Mouse (Mus musculus) MEL (cell line): Measurements from ENCODE around the gene Tor4a. TPM values are rescaled to one million over a fixed set of nuclear protein-coding genes. Genes with fewer than 3 reads are reported as not detected.
A peak's percentile ranks its signal among the peaks of the same experiment; 100 is the strongest.

Source experiments
- DNase-seq: peaks from one replicate; pipeline ENCODE4 v3.0.0; 2011; ENCODE audit warnings: low read depth, low spot score
- H3K27ac ChIP-seq: 2 replicates; pipeline ENCODE4 v1.5.1; 2012; ENCODE audit warnings: low read depth, mild to moderate bottlenecking, control low read depth, low read length, moderate library complexity; ENCODE audit not compliant: control insufficient read depth
- H3K27me3 ChIP-seq, 2 experiments: fragments of 150-350 bp in 1 of 2; sonication (generic) in 1 of 2; 2 replicates each; pipeline ENCODE4 v1.6.1; 2012; ENCODE audit warnings: low read length in 2 of 2, mild to moderate bottlenecking in 2 of 2, improper control_type of control experiment in 1 of 2, moderate library complexity in 1 of 2; ENCODE audit not compliant: insufficient read depth in 2 of 2, control insufficient read depth in 1 of 2
- H3K36me3 ChIP-seq, 2 experiments: 2 replicates each; pipeline ENCODE4 v1.6.1; 2012 to 2014; ENCODE audit warnings: low read length in 2 of 2, improper control_type of control experiment in 1 of 2, inconsistent platforms in 1 of 2, mild to moderate bottlenecking in 1 of 2; ENCODE audit not compliant: insufficient read depth in 2 of 2, control insufficient read depth in 1 of 2
- H3K4me1 ChIP-seq, 2 experiments: fragments of 150-350 bp in 1 of 2; sonication (generic) in 1 of 2; 2 replicates each; pipeline ENCODE4 v1.6.1; 2012; ENCODE audit warnings: low read length in 2 of 2, improper control_type of control experiment in 1 of 2, mild to moderate bottlenecking in 1 of 2; ENCODE audit not compliant: insufficient read depth in 2 of 2, control insufficient read depth in 1 of 2
- H3K4me3 ChIP-seq, 2 experiments: fragments of 150-350 bp in 1 of 2; sonication (generic) in 1 of 2; 2 replicates each; pipeline ENCODE4 v1.5.1; 2012; ENCODE audit warnings: low read depth in 2 of 2, low read length in 2 of 2, mild to moderate bottlenecking in 2 of 2, moderate library complexity in 2 of 2, control low read depth in 1 of 2, improper control_type of control experiment in 1 of 2; ENCODE audit not compliant: control insufficient read depth in 1 of 2, insufficient read depth in 1 of 2
- H3K79me2 ChIP-seq: 2 replicates; pipeline ENCODE4 v1.6.1; 2012; ENCODE audit warnings: mild to moderate bottlenecking, low read length, moderate library complexity; ENCODE audit not compliant: control insufficient read depth, poor library complexity, insufficient read depth
- H3K9ac ChIP-seq: 2 replicates; pipeline ENCODE4 v1.6.1; 2012; ENCODE audit warnings: low read depth, mild to moderate bottlenecking, control low read depth, low read length, moderate library complexity; ENCODE audit not compliant: control insufficient read depth, poor library complexity, severe bottlenecking
- H3K9me3 ChIP-seq: fragments of 150-350 bp; sonication (generic); replicated peaks from 2 replicates; pipeline ENCODE4 v1.6.1; 2012; ENCODE audit warnings: mild to moderate bottlenecking, low read length, improper control_type of control experiment, moderate library complexity; ENCODE audit not compliant: insufficient read depth
- CHD1 ChIP-seq: IDR thresholded peaks from 2 replicates; pipeline ENCODE4 v1.6.1; 2012; ENCODE audit warnings: low read depth, mild to moderate bottlenecking, inconsistent platforms, low read length, improper control_type of control experiment
- CHD2 ChIP-seq: IDR thresholded peaks from 2 replicates; pipeline ENCODE4 v1.6.1; 2011; ENCODE audit warnings: low read length, improper control_type of control experiment
- CTCF ChIP-seq, 3 experiments: IDR thresholded peaks in 2 of 3; conservative IDR thresholded peaks in 1 of 3; 2 replicates each; pipeline ENCODE4 v1.5.1; 2011 to 2012; ENCODE audit warnings: low read length in 3 of 3, low read depth in 2 of 3, mild to moderate bottlenecking in 2 of 3, improper control_type of control experiment in 1 of 3, inconsistent platforms in 1 of 3, mixed read lengths in 1 of 3, moderate library complexity in 1 of 3; ENCODE audit not compliant: control insufficient read depth in 1 of 3, insufficient read depth in 1 of 3, poor library complexity in 1 of 3, severe bottlenecking in 1 of 3
- EP300 ChIP-seq, 2 experiments: IDR thresholded peaks; 2 replicates each; pipeline ENCODE4 v1.6.1; 2011; ENCODE audit warnings: improper control_type of control experiment in 2 of 2, low read length in 2 of 2, low read depth in 1 of 2, mild to moderate bottlenecking in 1 of 2
- HCFC1 ChIP-seq: IDR thresholded peaks from 2 replicates; pipeline ENCODE4 v1.6.1; 2012; ENCODE audit warnings: low read depth, mild to moderate bottlenecking, inconsistent platforms, low read length, improper control_type of control experiment, moderate library complexity
- JUND ChIP-seq: IDR thresholded peaks from 2 replicates; pipeline ENCODE4 v1.6.1; 2011; ENCODE audit warnings: low read depth, mild to moderate bottlenecking, improper control_type of control experiment, low read length
- MAFK ChIP-seq: IDR thresholded peaks from 2 replicates; pipeline ENCODE4 v1.6.1; 2011; ENCODE audit warnings: low read depth, mild to moderate bottlenecking, low read length, improper control_type of control experiment, borderline replicate concordance
- MAX ChIP-seq: IDR thresholded peaks from 2 replicates; pipeline ENCODE4 v1.6.1; 2011; ENCODE audit warnings: low read length, improper control_type of control experiment
- MAZ ChIP-seq: IDR thresholded peaks from 2 replicates; pipeline ENCODE4 v1.6.1; 2012; ENCODE audit warnings: low read depth, mild to moderate bottlenecking, inconsistent platforms, low read length, improper control_type of control experiment
- MXI1 ChIP-seq: IDR thresholded peaks from 2 replicates; pipeline ENCODE4 v1.6.1; 2011; ENCODE audit warnings: mild to moderate bottlenecking, low read depth, low read length, improper control_type of control experiment
- MYC ChIP-seq: IDR thresholded peaks from 2 replicates; pipeline ENCODE4 v1.6.1; 2011; ENCODE audit warnings: low read depth, mild to moderate bottlenecking, low read length, improper control_type of control experiment, moderate library complexity
- NELFE ChIP-seq: IDR thresholded peaks from 2 replicates; pipeline ENCODE4 v1.6.1; 2011; ENCODE audit warnings: low read depth, low read length, improper control_type of control experiment
- POLR2A ChIP-seq, 2 experiments: IDR thresholded peaks; 2 replicates each; pipeline ENCODE4 v1.6.1; 2011 to 2012; ENCODE audit warnings: low read length in 2 of 2, mild to moderate bottlenecking in 2 of 2, control low read depth in 1 of 2, improper control_type of control experiment in 1 of 2, low read depth in 1 of 2, moderate library complexity in 1 of 2; ENCODE audit not compliant: control insufficient read depth in 1 of 2, insufficient read depth in 1 of 2, poor library complexity in 1 of 2
- POLR2AphosphoS5 ChIP-seq: IDR thresholded peaks from 2 replicates; pipeline ENCODE4 v1.6.1; 2012; ENCODE audit warnings: low read depth, borderline replicate concordance, mild to moderate bottlenecking, inconsistent platforms, low read length, moderate library complexity, mixed read lengths
- TBP ChIP-seq: IDR thresholded peaks from 2 replicates; pipeline ENCODE4 v1.8.0; 2011; ENCODE audit warnings: low read depth, low read length, improper control_type of control experiment
- UBTF ChIP-seq: IDR thresholded peaks from 2 replicates; pipeline ENCODE4 v1.6.1; 2012; ENCODE audit warnings: low read depth, mild to moderate bottlenecking, inconsistent platforms, low read length, improper control_type of control experiment, moderate library complexity, borderline replicate concordance; ENCODE audit not compliant: insufficient read depth
- ZC3H11A ChIP-seq: IDR thresholded peaks from 2 replicates; pipeline ENCODE4 v1.6.1; 2012; ENCODE audit warnings: low read depth, mild to moderate bottlenecking, inconsistent platforms, low read length, improper control_type of control experiment
- ZNF384 ChIP-seq: IDR thresholded peaks from 2 replicates; pipeline ENCODE4 v1.6.1; 2012; ENCODE audit warnings: low read depth, mild to moderate bottlenecking, inconsistent platforms, low read length, improper control_type of control experiment
- polyA plus RNA-seq, 2 experiments: library from polyadenylated mRNA; stranded (reverse) in 1 of 2; unstranded in 1 of 2; fragments of >175 nt in 1 of 2; fragments of >200 nt in 1 of 2; gene quantifications; 2 replicates each; pipeline versions ENCODE4 v1.2.1 to v1.2.4; 2012; ENCODE audit warnings: low replicate concordance in 2 of 2, low read depth in 1 of 2; ENCODE audit not compliant: insufficient read length in 2 of 2, insufficient read depth in 1 of 2, missing spikeins in 1 of 2
- total RNA-seq: library from RNA; depleted of rRNA; stranded (reverse); fragments of 300-350 nt; gene quantifications from 2 replicates; pipeline ENCODE4 v1.2.3, GENCODE M21; 2012

Gene Tor4a
- total and polyA plus RNA-seq, 3 experiments, result 9.1 to 13.7 TPM; not detected in 1

DNA sequence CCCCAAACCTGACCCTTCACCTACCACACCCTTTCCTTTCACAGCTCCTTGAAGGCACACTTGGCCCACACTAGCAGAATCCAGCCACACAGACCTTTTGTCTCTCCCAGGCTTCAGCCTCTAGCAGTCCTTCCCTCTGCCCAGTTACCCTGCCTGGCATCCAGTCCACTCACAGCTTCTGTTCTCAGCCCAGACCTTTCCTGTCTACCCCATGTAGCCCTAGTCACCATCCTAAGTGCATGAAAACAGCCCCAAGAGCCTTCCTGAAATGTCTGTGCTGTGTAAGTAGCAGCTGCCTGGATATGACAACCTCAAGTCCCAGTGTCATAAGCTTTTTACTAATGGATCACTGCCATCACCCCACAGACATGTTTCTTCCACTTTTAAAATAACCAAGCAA is 1.3 kb upstream of the Tor4a start:
- no peaks in the 10 kb centered on the region for H3K27me3 ChIP-seq

DNA sequence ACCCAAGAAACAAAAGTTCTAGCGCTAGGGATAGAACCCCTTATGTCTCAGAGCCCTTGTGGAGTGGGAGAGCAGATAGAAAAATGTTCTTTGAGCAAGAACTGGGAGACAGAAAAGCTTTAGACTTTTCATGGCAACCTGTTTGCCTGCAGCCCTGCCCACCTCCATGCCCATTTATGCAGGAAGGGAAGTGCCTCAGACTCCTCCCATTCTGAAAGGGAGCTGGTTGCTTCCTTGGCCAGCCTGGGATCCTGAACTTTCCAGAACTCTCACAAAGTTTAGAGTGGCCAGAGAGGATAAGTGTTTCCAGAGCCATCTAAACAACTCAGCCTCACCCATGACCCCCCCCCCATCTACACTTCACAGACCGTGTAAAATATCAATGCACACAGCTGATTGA is 505 bp upstream of the Tor4a start:
- Histone ChIP-seq H3K4me3 (peak overlapping the region; percentile 51 to 72), H3K27me3 (no peaks in the 10 kb centered on the region), H3K9ac (peak overlapping the region; percentile 84), H3K27ac (peak overlapping the region; percentile 96), H3K4me1 (peaks cover 6 to 32% of the 10 kb centered on the region in 2 experiments), H3K36me3 (peaks cover 2 to 17% of the 10 kb centered on the region in 2 experiments; a peak in 2 of 4 replicates), H3K9me3 (no peaks in the 10 kb centered on the region), H3K79me2 (peaks cover 21% of the 10 kb centered on the region)
- DNase-seq, result peak; percentile 48
- TF ChIP-seq MAFK (no peak), MXI1 (no peak), HCFC1 (no peak), POLR2A (IDR thresholded peaks at IDR 0.05; ENCODE audit: control insufficient read depth in 1 of 2, insufficient read depth in 1 of 2, low read depth in 1 of 2, low read length in 2 of 2, poor library complexity in 1 of 2) (0 out of 4 replicates have a peak, but pooled peaks of 1 of the 2 experiments have one; percentile 17)

More for the DNA sequence above, 1.3 kb upstream of the Tor4a start:
- Histone ChIP-seq H3K4me3 (no peak overlapping the region), H3K36me3 (peaks cover 2 to 18% of the 10 kb centered on the region in 2 experiments; a peak in 2 of 4 replicates), H3K79me2 (peaks cover 21% of the 10 kb centered on the region), H3K27ac (0 out of 2 replicates have a peak overlapping the region, but pooled peaks have one; percentile 96), H3K9me3 (no peaks in the 10 kb centered on the region), H3K4me1 (peaks cover 6 to 33% of the 10 kb centered on the region in 2 experiments), H3K9ac (no peak overlapping the region)
- no peak for TF ChIP-seq ZNF384
- no peak for TF ChIP-seq CHD1
- TF ChIP-seq ZC3H11A, result no peak
- no peak for TF ChIP-seq HCFC1
- TF ChIP-seq CHD2, result no peak
- no peak for TF ChIP-seq MAZ
- no peak for TF ChIP-seq UBTF
- no peak for TF ChIP-seq POLR2AphosphoS5
- TF ChIP-seq MYC, result no peak
- TF ChIP-seq NELFE, result no peak
- no peak for TF ChIP-seq TBP
- no peak for TF ChIP-seq JUND
- no peak for TF ChIP-seq EP300 (IDR thresholded peaks at IDR 0.05; ENCODE audit: low read depth in 1 of 2, low read length in 2 of 2)
- no peak for TF ChIP-seq MAX
- TF ChIP-seq CTCF (IDR thresholded peaks at IDR 0.05 in 2 of 3, conservative IDR thresholded peaks at IDR 0.05 in 1 of 3; ENCODE audit: control insufficient read depth in 1 of 3, insufficient read depth in 1 of 3, low read depth in 2 of 3, low read length in 3 of 3, poor library complexity in 1 of 3, severe bottlenecking in 1 of 3), result no peak
- no peak for DNase-seq
